Mouse (Mus musculus) adrenal gland (tissue): ENCODE results near the gene Gm21858.
"Not testable (repeated sequence)": the region's sequence is repeated elsewhere in the genome, so short reads cannot be mapped to it uniquely, and the experiment has no call there.

Experiments used
- intact Hi-C: fragments of 180-260 bp; cut with DNase I; formaldehyde crosslinking; loops from one replicate; pipeline ENCODE4 v1.15.1; 2025
- long read RNA-seq, 2 experiments: library from polyadenylated mRNA; unstranded; transcript quantifications; one replicate each; pipeline ENCODE4 v2.0.0; 2020; ENCODE audit warnings: borderline replicate concordance in 1 of 2; ENCODE audit not compliant: insufficient replicate concordance in 1 of 2

Gene Gm21858
- long read RNA-seq, experiment 1, result 0 reads
- long read RNA-seq, experiment 2, result 0 reads

GRCm38 (mm10) chrY:55731456-55731855, at the start of gene Gm21858:
Gene Gm21858, plus strand, starts transcription at chrY:55731756.
- intact Hi-C loops, result not testable (repeated sequence)
